Mouse (Mus musculus) common myeloid progenitor, adult 5-6 weeks (primary cell): Measurements from ENCODE around the gene Cma2. TPM values are rescaled to one million over a fixed set of nuclear protein-coding genes. Genes with fewer than 3 reads are reported as not detected.
"Not testable (repeated sequence)": the region's sequence is repeated elsewhere in the genome, so short reads cannot be mapped to it uniquely, and the experiment has no call there.

Source experiments
- ATAC-seq: replicated peaks from 2 replicates; pipeline ENCODE4 v1.8.0; 2016; ENCODE audit warnings: low read depth, mild to moderate bottlenecking, moderate TSS enrichment, inconsistent platforms; ENCODE audit not compliant: poor library complexity, severe bottlenecking
- total RNA-seq: library from RNA; stranded (forward); fragments of 200-1000, 187-1606 nt; gene quantifications from 2 replicates; pipeline ENCODE4 v1.2.3, GENCODE M21; 2017

The Cma2 gene
- total RNA-seq: not detected in 2 replicates

- ATAC-seq: no peak
Measured at GRCm38 (mm10) chr14:55950346-55951030, at the start of gene Cma2. Gene Cma2, plus strand, starts transcription at chr14:55950980.

- ATAC-seq: peak; percentile 85
Measured at GRCm38 (mm10) chr14:55905518-55905917, 45.3 kb upstream of the Cma2 start.

GRCm38 (mm10) chr14:55913406-55913805 lies 37.4 kb upstream of the Cma2 start:
- ATAC-seq: peak; percentile 62; the same call in 1 of the 2 replicates

GRCm38 (mm10) chr14:55918240-55919082 lies 32.3 kb upstream of the Cma2 start:
- ATAC-seq: peak; percentile 82

GRCm38 (mm10) chr14:55922475-55923232 lies 28.1 kb upstream of the Cma2 start:
- ATAC-seq: peak; percentile 48; the same call in 1 of the 2 replicates

GRCm38 (mm10) chr14:55926847-55927246 lies 23.9 kb upstream of the Cma2 start:
- peak; percentile 45 for ATAC-seq

- no peak for ATAC-seq
Measured at GRCm38 (mm10) chr14:55929263-55929997, 21.4 kb upstream of the Cma2 start.

- ATAC-seq: 0 out of 2 replicates have a peak, but pooled peaks have one; percentile 15
Measured at GRCm38 (mm10) chr14:55933586-55933985, 17.2 kb upstream of the Cma2 start.

GRCm38 (mm10) chr14:55940070-55940800 lies 10.5 kb upstream of the Cma2 start:
- no peak for ATAC-seq

GRCm38 (mm10) chr14:55943601-55944000 lies 7.2 kb upstream of the Cma2 start:
- ATAC-seq: no peak

- no peak for ATAC-seq
Measured at GRCm38 (mm10) chr14:55944575-55944974, 6.2 kb upstream of the Cma2 start, which contains the start of gene Cma1. Gene Cma1, minus strand, starts transcription at chr14:55944675.

- ATAC-seq: peak; percentile 44; the same call in 1 of the 2 replicates
Measured at GRCm38 (mm10) chr14:55946269-55946969, 4.4 kb upstream of the Cma2 start.

GRCm38 (mm10) chr14:55963263-55963662 lies 12.5 kb downstream of the Cma2 start:
- no peak for ATAC-seq

GRCm38 (mm10) chr14:55963900-55964299 lies 13.1 kb downstream of the Cma2 start:
- ATAC-seq: 0 out of 2 replicates have a peak, but pooled peaks have one; percentile 42

- 0 out of 2 replicates have a peak, but pooled peaks have one; percentile 22 for ATAC-seq
Measured at GRCm38 (mm10) chr14:55987464-55987863, 36.7 kb downstream of the Cma2 start.

- no peak for ATAC-seq
Measured at GRCm38 (mm10) chr14:56013147-56013546, 62.4 kb downstream of the Cma2 start.

GRCm38 (mm10) chr14:56013924-56014323 lies 63.1 kb downstream of the Cma2 start:
- no peak for ATAC-seq

- ATAC-seq: not testable (repeated sequence)
Measured at GRCm38 (mm10) chr14:56017671-56018070, 66.9 kb downstream of the Cma2 start, which contains the start of gene Mcpt1. Gene Mcpt1, plus strand, starts transcription at chr14:56017971.
